Mouse (Mus musculus): ENCODE measurements around the gene Sytl3.
"Not testable (repeated sequence)": the region's sequence is repeated elsewhere in the genome, so short reads cannot be mapped to it uniquely, and the experiment has no call there.

DNA sequence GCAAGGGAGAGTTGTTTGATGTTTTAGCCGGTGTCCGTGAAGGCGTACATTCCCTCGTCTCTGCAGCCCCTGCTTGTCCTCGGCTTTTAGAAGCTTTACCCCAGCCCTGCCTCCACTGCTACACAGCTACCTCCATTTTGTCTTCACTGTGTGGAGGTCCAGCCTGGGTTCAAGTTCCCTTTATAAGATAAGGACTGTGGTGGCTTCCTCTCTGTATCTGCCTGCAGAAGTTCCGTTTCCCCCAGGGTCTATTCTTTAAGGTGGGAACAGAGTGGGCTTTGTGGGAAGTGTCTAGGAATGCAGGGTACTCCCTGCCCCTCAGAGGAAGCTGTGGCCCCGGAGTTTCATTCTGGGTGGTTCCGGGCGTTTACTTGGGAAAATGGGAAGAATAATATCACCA, 36.8 kb downstream of the Sytl3 start:
- TF ChIP-seq CTCF, EP300 (IDR thresholded peaks at IDR 0.05; ENCODE audit: low read depth): not testable (repeated sequence)
